Mouse (Mus musculus): ENCODE measurements around the gene Cmpk1.
"Not testable (repeated sequence)": the region's sequence is repeated elsewhere in the genome, so short reads cannot be mapped to it uniquely, and the experiment has no call there.

Cmpk1 gene

GRCm38 (mm10) chr4:114986591-114987432 lies at the start of gene Cmpk1:
Cmpk1 (minus strand) TSS chr4:114987241.
- DNase-seq (ENCODE audit: low spot score): peak; percentile 82

- no peak for DNase-seq (ENCODE audit: low spot score)
These were observed 48.0 kb upstream of the Cmpk1 start for GRCm38 (mm10) chr4:115035043-115035442.

GRCm38 (mm10) chr4:115019997-115020396 lies 33.0 kb upstream of the Cmpk1 start:
- no peak for DNase-seq (ENCODE audit: low spot score)

GRCm38 (mm10) chr4:115014276-115014675 lies 27.2 kb upstream of the Cmpk1 start:
- no peak for DNase-seq (ENCODE audit: low spot score)

GRCm38 (mm10) chr4:115000429-115000795 lies 13.4 kb upstream of the Cmpk1 start:
- no peak for DNase-seq (ENCODE audit: low spot score)

- peak; percentile 95 for DNase-seq (ENCODE audit: low spot score)
These were observed 12.9 kb upstream of the Cmpk1 start, which contains the start of gene Stil for GRCm38 (mm10) chr4:114999773-115000428. Stil (plus strand) TSS chr4:115000159.

GRCm38 (mm10) chr4:114999445-114999772 lies 12.4 kb upstream of the Cmpk1 start:
- no peak for DNase-seq (ENCODE audit: low spot score)

GRCm38 (mm10) chr4:114997051-114997450 lies 10.0 kb upstream of the Cmpk1 start:
- peak; percentile 41 for DNase-seq (ENCODE audit: low spot score)

GRCm38 (mm10) chr4:114994218-114994617 lies 7.2 kb upstream of the Cmpk1 start:
- DNase-seq (ENCODE audit: low spot score): no peak

- no peak for DNase-seq (ENCODE audit: low spot score)
These were observed 840 bp downstream of the Cmpk1 start for GRCm38 (mm10) chr4:114986211-114986590.

GRCm38 (mm10) chr4:114983020-114983419 lies 4.0 kb downstream of the Cmpk1 start:
- no peak for DNase-seq (ENCODE audit: low spot score)

- no peak for DNase-seq (ENCODE audit: low spot score)
These were observed 4.4 kb downstream of the Cmpk1 start for GRCm38 (mm10) chr4:114982619-114983018.

GRCm38 (mm10) chr4:114973229-114973740 lies 13.8 kb downstream of the Cmpk1 start:
- no peak for DNase-seq (ENCODE audit: low spot score)

- no peak for DNase-seq (ENCODE audit: low spot score)
These were observed 16.3 kb downstream of the Cmpk1 start for GRCm38 (mm10) chr4:114970736-114971135.

GRCm38 (mm10) chr4:114960881-114961280 lies 26.2 kb downstream of the Cmpk1 start:
- not testable (repeated sequence) for DNase-seq (ENCODE audit: low spot score)

- no peak for DNase-seq (ENCODE audit: low spot score)
These were observed 27.5 kb downstream of the Cmpk1 start for GRCm38 (mm10) chr4:114959533-114959932.

- no peak for DNase-seq (ENCODE audit: low spot score)
These were observed 28.3 kb downstream of the Cmpk1 start for GRCm38 (mm10) chr4:114958786-114959185.

GRCm38 (mm10) chr4:114958231-114958630 lies 28.8 kb downstream of the Cmpk1 start:
- DNase-seq (ENCODE audit: low spot score): peak; percentile 24

GRCm38 (mm10) chr4:114957403-114957802 lies 29.6 kb downstream of the Cmpk1 start:
- no peak for DNase-seq (ENCODE audit: low spot score)

GRCm38 (mm10) chr4:114953172-114953571 lies 33.9 kb downstream of the Cmpk1 start:
- DNase-seq (ENCODE audit: low spot score): no peak

- no peak for DNase-seq (ENCODE audit: low spot score)
These were observed 39.1 kb downstream of the Cmpk1 start for GRCm38 (mm10) chr4:114947852-114948481.

GRCm38 (mm10) chr4:114947395-114947794 lies 39.6 kb downstream of the Cmpk1 start:
- peak; percentile 88 for DNase-seq (ENCODE audit: low spot score)

GRCm38 (mm10) chr4:114946416-114946815 lies 40.6 kb downstream of the Cmpk1 start:
- DNase-seq (ENCODE audit: low spot score): no peak
